Mouse (Mus musculus) heart, adult 2 months (tissue): ENCODE measurements around the gene Gm7168.
"Not testable (repeated sequence)": the region's sequence is repeated elsewhere in the genome, so short reads cannot be mapped to it uniquely, and the experiment has no call there.

ENCODE experiments used
- CTCF ChIP-seq: fragments of 200-600 bp; IDR thresholded peaks from 2 replicates; pipeline ENCODE4 v1.8.1; 2022; ENCODE audit warnings: antibody characterized with exemption, mild to moderate bottlenecking, moderate library complexity
- POLR2A ChIP-seq: fragments of 200-500 bp; IDR thresholded peaks from 2 replicates; pipeline ENCODE4 v1.6.1; 2011; ENCODE audit warnings: mild to moderate bottlenecking, low read depth, low read length, control low read depth; ENCODE audit not compliant: insufficient read depth

DNA sequence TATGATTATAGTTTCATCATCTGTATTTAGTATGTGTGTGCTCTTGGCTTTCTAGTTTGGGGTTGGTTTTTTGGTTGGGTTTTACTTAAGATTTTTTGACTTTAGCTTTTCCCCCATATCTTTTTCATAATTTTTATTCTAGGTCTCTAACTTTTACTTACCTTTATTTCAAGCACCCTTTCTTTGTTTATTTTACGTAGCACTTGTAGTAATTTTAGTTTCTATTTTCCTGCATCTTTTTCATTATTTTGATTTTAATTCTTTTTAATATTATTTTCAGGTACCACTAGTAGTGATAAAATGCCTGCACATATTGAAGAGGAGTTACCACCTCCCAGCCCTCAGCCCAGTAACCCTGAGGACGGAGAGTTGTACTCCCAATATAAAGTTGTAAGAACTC lies at the start of gene Gm7168:
- TF ChIP-seq CTCF, POLR2A: not testable (repeated sequence)
